Mouse (Mus musculus): Measurements from ENCODE around the gene Ugt1a5. TPM values are rescaled to one million over a fixed set of nuclear protein-coding genes. Genes with fewer than 3 reads are reported as not detected.

Gene Ugt1a5
- polyA plus RNA-seq, 1 experiment from 2014 or later = 0.08 TPM

GRCm38 (mm10) chr1:88256886-88257663 lies 91.3 kb downstream of the Ugt1a5 start:
- WGBS = 77% methylated on average over 10 of the region's 10 CpGs
- H3K9me3 ChIP-seq (ENCODE audit: control insufficient read depth, low read length) = peaks cover 33% of the 10 kb centered on the region
- no peaks in the 10 kb centered on the region for H3K4me1 ChIP-seq (replicated peaks; ENCODE audit: control insufficient read depth, insufficient read depth, low read length)
- no peak for ATAC-seq (replicated peaks; ENCODE audit: low FRiP score, low TSS enrichment, low read depth)
- no peak overlapping the region for H3K9ac ChIP-seq (ENCODE audit: low read length)
- no peak overlapping the region for H3K27ac ChIP-seq (ENCODE audit: low read depth)
- H3K4me3 ChIP-seq (ENCODE audit: low read depth, low read length) = no peak overlapping the region
- DNase-seq (ENCODE audit: low spot score) = no peak
- H3K36me3 ChIP-seq (ENCODE audit: control insufficient read depth, insufficient read depth, low read length) = peaks cover 27% of the 10 kb centered on the region
- H3K4me2 ChIP-seq (ENCODE audit: low read length) = no peak overlapping the region
- no peaks in the 10 kb centered on the region for H3K27me3 ChIP-seq (replicated peaks; ENCODE audit: control insufficient read depth, insufficient read depth, low read length)

GRCm38 (mm10) chr1:88257681-88258080 lies 91.9 kb downstream of the Ugt1a5 start:
- WGBS = 81% methylated on average over 6 of the region's 6 CpGs
- ATAC-seq (replicated peaks; ENCODE audit: low FRiP score, low TSS enrichment, low read depth) = no peak
- no peak overlapping the region for H3K4me2 ChIP-seq (ENCODE audit: low read length)

GRCm38 (mm10) chr1:88258361-88258760 lies 92.5 kb downstream of the Ugt1a5 start:
- Histone ChIP-seq H3K9me3 (ENCODE audit: control insufficient read depth, low read length) (peaks cover 25% of the 10 kb centered on the region), H3K9ac (ENCODE audit: low read length) (no peak overlapping the region), H3K4me3 (ENCODE audit: low read depth, low read length) (no peak overlapping the region), H3K27ac (ENCODE audit: low read depth) (no peak overlapping the region), H3K27me3 (replicated peaks; ENCODE audit: control insufficient read depth, insufficient read depth, low read length) (no peaks in the 10 kb centered on the region), H3K4me2 (ENCODE audit: low read length) (no peak overlapping the region), H3K4me1 (replicated peaks; ENCODE audit: control insufficient read depth, insufficient read depth, low read length) (no peaks in the 10 kb centered on the region; the same call in 1 of the 2 replicates), H3K36me3 (ENCODE audit: control insufficient read depth, insufficient read depth, low read length) (peaks cover 40% of the 10 kb centered on the region)
- WGBS = 71% methylated on average over 6 of the region's 6 CpGs
- no peak for DNase-seq (ENCODE audit: low spot score)
- ATAC-seq (replicated peaks; ENCODE audit: low FRiP score, low TSS enrichment, low read depth) = no peak

More at GRCm38 (mm10) chr1:88257681-88258080, 91.9 kb downstream of the Ugt1a5 start:
- no peaks in the 10 kb centered on the region; the same call in 1 of the 2 replicates for H3K4me1 ChIP-seq (replicated peaks; ENCODE audit: control insufficient read depth, insufficient read depth, low read length)
- DNase-seq (ENCODE audit: low spot score) = no peak
- H3K27me3 ChIP-seq (replicated peaks; ENCODE audit: control insufficient read depth, insufficient read depth, low read length) = no peaks in the 10 kb centered on the region
- peaks cover 33% of the 10 kb centered on the region for H3K36me3 ChIP-seq (ENCODE audit: control insufficient read depth, insufficient read depth, low read length)
- no peak overlapping the region for H3K27ac ChIP-seq (ENCODE audit: low read depth)
- peaks cover 29% of the 10 kb centered on the region for H3K9me3 ChIP-seq (ENCODE audit: control insufficient read depth, low read length)
- H3K4me3 ChIP-seq (ENCODE audit: low read depth, low read length) = no peak overlapping the region
- H3K9ac ChIP-seq (ENCODE audit: low read length) = no peak overlapping the region

- DNase-seq (ENCODE audit: low spot score) = no peak
- Histone ChIP-seq H3K4me3 (ENCODE audit: low read depth, low read length) (no peak overlapping the region), H3K9ac (ENCODE audit: low read length) (no peak overlapping the region), H3K9me3 (ENCODE audit: control insufficient read depth, low read length) (peaks cover 25% of the 10 kb centered on the region), H3K4me2 (ENCODE audit: low read length) (no peak overlapping the region), H3K36me3 (ENCODE audit: control insufficient read depth, insufficient read depth, low read length) (peaks cover 47% of the 10 kb centered on the region), H3K27me3 (replicated peaks; ENCODE audit: control insufficient read depth, insufficient read depth, low read length) (no peaks in the 10 kb centered on the region), H3K27ac (ENCODE audit: low read depth) (no peak overlapping the region), H3K4me1 (replicated peaks; ENCODE audit: control insufficient read depth, insufficient read depth, low read length) (no peaks in the 10 kb centered on the region; the same call in 1 of the 2 replicates)
- ATAC-seq (replicated peaks; ENCODE audit: low FRiP score, low TSS enrichment, low read depth) = no peak
- WGBS = 68% methylated on average over 8 of the region's 8 CpGs
Measured at GRCm38 (mm10) chr1:88258881-88259642, 93.2 kb downstream of the Ugt1a5 start.

- H3K4me1 ChIP-seq (replicated peaks; ENCODE audit: control insufficient read depth, insufficient read depth, low read length) = no peaks in the 10 kb centered on the region; the same call in 1 of the 2 replicates
- no peak overlapping the region for H3K9ac ChIP-seq (ENCODE audit: low read length)
- ATAC-seq (replicated peaks; ENCODE audit: low FRiP score, low TSS enrichment, low read depth) = no peak; the same call in 1 of the 2 replicates
- WGBS = 79% methylated on average over 4 of the region's 4 CpGs
- H3K4me2 ChIP-seq (ENCODE audit: low read length) = no peak overlapping the region
- DNase-seq (ENCODE audit: low spot score) = no peak
- H3K4me3 ChIP-seq (ENCODE audit: low read depth, low read length) = no peak overlapping the region
- peaks cover 25% of the 10 kb centered on the region for H3K9me3 ChIP-seq (ENCODE audit: control insufficient read depth, low read length)
- peaks cover 53% of the 10 kb centered on the region for H3K36me3 ChIP-seq (ENCODE audit: control insufficient read depth, insufficient read depth, low read length)
- no peaks in the 10 kb centered on the region for H3K27me3 ChIP-seq (replicated peaks; ENCODE audit: control insufficient read depth, insufficient read depth, low read length)
- H3K27ac ChIP-seq (ENCODE audit: low read depth) = no peak overlapping the region
Measured at GRCm38 (mm10) chr1:88259643-88260024, 93.8 kb downstream of the Ugt1a5 start.

- Histone ChIP-seq H3K9ac (ENCODE audit: low read length) (no peak overlapping the region), H3K4me2 (ENCODE audit: low read length) (no peak overlapping the region), H3K27me3 (replicated peaks; ENCODE audit: control insufficient read depth, insufficient read depth, low read length) (no peaks in the 10 kb centered on the region), H3K4me1 (replicated peaks; ENCODE audit: control insufficient read depth, insufficient read depth, low read length) (no peaks in the 10 kb centered on the region; the same call in 1 of the 2 replicates), H3K4me3 (ENCODE audit: low read depth, low read length) (no peak overlapping the region), H3K9me3 (ENCODE audit: control insufficient read depth, low read length) (peaks cover 21% of the 10 kb centered on the region), H3K36me3 (ENCODE audit: control insufficient read depth, insufficient read depth, low read length) (peaks cover 58% of the 10 kb centered on the region), H3K27ac (ENCODE audit: low read depth) (no peak overlapping the region)
- DNase-seq (ENCODE audit: low spot score) (no peak), ATAC-seq (replicated peaks; ENCODE audit: low FRiP score, low TSS enrichment, low read depth) (no peak)
- WGBS = 79% methylated on average over 6 of the region's 6 CpGs
Measured at GRCm38 (mm10) chr1:88260114-88260513, 94.3 kb downstream of the Ugt1a5 start.

GRCm38 (mm10) chr1:88260604-88261377 lies 95.0 kb downstream of the Ugt1a5 start:
- DNase-seq (ENCODE audit: low spot score) (no peak), ATAC-seq (replicated peaks; ENCODE audit: low FRiP score, low TSS enrichment, low read depth) (no peak)
- H3K27ac ChIP-seq (ENCODE audit: low read depth) = no peak overlapping the region
- H3K9ac ChIP-seq (ENCODE audit: low read length) = no peak overlapping the region
- H3K4me2 ChIP-seq (ENCODE audit: low read length) = no peak overlapping the region
- H3K4me3 ChIP-seq (ENCODE audit: low read depth, low read length) = no peak overlapping the region
- WGBS = 83% methylated on average over 10 of the region's 10 CpGs
- peaks cover 15% of the 10 kb centered on the region for H3K9me3 ChIP-seq (ENCODE audit: control insufficient read depth, low read length)
- H3K4me1 ChIP-seq (replicated peaks; ENCODE audit: control insufficient read depth, insufficient read depth, low read length) = no peaks in the 10 kb centered on the region; the same call in 1 of the 2 replicates
- H3K27me3 ChIP-seq (replicated peaks; ENCODE audit: control insufficient read depth, insufficient read depth, low read length) = no peaks in the 10 kb centered on the region
- H3K36me3 ChIP-seq (ENCODE audit: control insufficient read depth, insufficient read depth, low read length) = peaks cover 65% of the 10 kb centered on the region

- Histone ChIP-seq H3K27ac (ENCODE audit: low read depth) (no peak overlapping the region), H3K4me1 (replicated peaks; ENCODE audit: control insufficient read depth, insufficient read depth, low read length) (no peaks in the 10 kb centered on the region; the same call in 1 of the 2 replicates), H3K36me3 (ENCODE audit: control insufficient read depth, insufficient read depth, low read length) (peaks cover 74% of the 10 kb centered on the region), H3K4me2 (ENCODE audit: low read length) (no peak overlapping the region), H3K9me3 (ENCODE audit: control insufficient read depth, low read length) (peaks cover 6% of the 10 kb centered on the region), H3K4me3 (ENCODE audit: low read depth, low read length) (no peak overlapping the region), H3K9ac (ENCODE audit: low read length) (no peak overlapping the region), H3K27me3 (replicated peaks; ENCODE audit: control insufficient read depth, insufficient read depth, low read length) (no peaks in the 10 kb centered on the region)
- ATAC-seq (replicated peaks; ENCODE audit: low FRiP score, low TSS enrichment, low read depth) (no peak), DNase-seq (ENCODE audit: low spot score) (no peak)
- 84% methylated on average over 7 of the region's 7 CpGs for WGBS
Measured at GRCm38 (mm10) chr1:88261706-88262105, 95.9 kb downstream of the Ugt1a5 start.
